Mouse (Mus musculus): Measurements from ENCODE around the gene Ndufaf8. TPM values are rescaled to one million over a fixed set of nuclear protein-coding genes. Genes with fewer than 3 reads are reported as not detected.

Ndufaf8 gene
- total RNA-seq, 4 experiments from 2014 or later = 17.8 to 46.9 (median 30.6) TPM

GRCm38 (mm10) chr11:120085891-120086627 is 12.7 kb upstream of the Ndufaf8 start:
- no peak for DNase-seq (ENCODE audit: low spot score in 2 of 2)

- DNase-seq (ENCODE audit: low spot score in 2 of 2) = peak; percentile 97
These were observed 12.0 kb upstream of the Ndufaf8 start, which contains the start of gene Cep131 for GRCm38 (mm10) chr11:120086702-120087152. TSS of gene Cep131 (minus strand) at chr11:120086827.

- no peak for DNase-seq (ENCODE audit: low spot score in 2 of 2)
These were observed 8.1 kb upstream of the Ndufaf8 start for GRCm38 (mm10) chr11:120090661-120091060.

GRCm38 (mm10) chr11:120092817-120093591 is 5.7 kb upstream of the Ndufaf8 start:
- DNase-seq (ENCODE audit: low spot score in 2 of 2) = no peak

- peak in 1 of 2 experiments; percentile 78 for DNase-seq (ENCODE audit: low spot score in 2 of 2)
These were observed 2.3 kb downstream of the Ndufaf8 start for GRCm38 (mm10) chr11:120101036-120101435.

- DNase-seq (ENCODE audit: low spot score in 2 of 2) = no peak
These were observed 4.8 kb downstream of the Ndufaf8 start for GRCm38 (mm10) chr11:120103431-120103997.

- DNase-seq (ENCODE audit: low spot score in 2 of 2) = no peak
These were observed 8.3 kb downstream of the Ndufaf8 start for GRCm38 (mm10) chr11:120107026-120107425.

GRCm38 (mm10) chr11:120107796-120108195 is 9.1 kb downstream of the Ndufaf8 start:
- no peak for DNase-seq (ENCODE audit: low spot score in 2 of 2)

GRCm38 (mm10) chr11:120109558-120110210 is 11.0 kb downstream of the Ndufaf8 start:
- no peak for DNase-seq (ENCODE audit: low spot score in 2 of 2)

GRCm38 (mm10) chr11:120110554-120110953 is 11.8 kb downstream of the Ndufaf8 start:
- no peak for DNase-seq (ENCODE audit: low spot score in 2 of 2)

- no peak for DNase-seq (ENCODE audit: low spot score in 2 of 2)
These were observed 12.3 kb downstream of the Ndufaf8 start for GRCm38 (mm10) chr11:120111033-120111432.

- no peak for DNase-seq (ENCODE audit: low spot score in 2 of 2)
These were observed 13.4 kb downstream of the Ndufaf8 start for GRCm38 (mm10) chr11:120112136-120112535.

GRCm38 (mm10) chr11:120114488-120115215 is 15.9 kb downstream of the Ndufaf8 start:
- no peak for DNase-seq (ENCODE audit: low spot score in 2 of 2)

GRCm38 (mm10) chr11:120117626-120118025 is 18.9 kb downstream of the Ndufaf8 start:
- no peak for DNase-seq (ENCODE audit: low spot score in 2 of 2)

- DNase-seq (ENCODE audit: low spot score in 2 of 2) = no peak
These were observed 20.4 kb downstream of the Ndufaf8 start for GRCm38 (mm10) chr11:120119108-120119507.

- DNase-seq (ENCODE audit: low spot score in 2 of 2) = no peak
These were observed 21.3 kb downstream of the Ndufaf8 start for GRCm38 (mm10) chr11:120119936-120120541.

- peak; percentile 72 to 74 for DNase-seq (ENCODE audit: low spot score in 2 of 2)
These were observed 22.1 kb downstream of the Ndufaf8 start for GRCm38 (mm10) chr11:120120642-120121420.

GRCm38 (mm10) chr11:120122126-120122525 is 23.4 kb downstream of the Ndufaf8 start:
- DNase-seq (ENCODE audit: low spot score in 2 of 2) = no peak

- no peak for DNase-seq (ENCODE audit: low spot score in 2 of 2)
These were observed 28.1 kb downstream of the Ndufaf8 start for GRCm38 (mm10) chr11:120126845-120127244.

GRCm38 (mm10) chr11:120129281-120129680 is 30.6 kb downstream of the Ndufaf8 start:
- no peak for DNase-seq (ENCODE audit: low spot score in 2 of 2)

Data from layer of hippocampus, adult 8-10 months (tissue).